Mouse (Mus musculus): ENCODE data around the gene Ackr3.

- TF ChIP-seq POLR2A (IDR thresholded peaks at IDR 0.05; ENCODE audit: insufficient read length, low read depth) (no peak), POLR2AphosphoS2 (IDR thresholded peaks at IDR 0.05; ENCODE audit: insufficient read length, low read depth) (no peak), MYOG (IDR thresholded peaks at IDR 0.05; ENCODE audit: control insufficient read depth in 1 of 3, insufficient read depth in 1 of 3, insufficient read length in 2 of 3, low read depth in 2 of 3) (no peak), TCF12 (IDR thresholded peaks at IDR 0.05; ENCODE audit: insufficient read depth, poor library complexity, severe bottlenecking) (no peak), USF1 (IDR thresholded peaks at IDR 0.05; ENCODE audit: low read depth) (no peak)
Measured at GRCm38 (mm10) chr1:90223006-90223405, 19.2 kb downstream of the Ackr3 start.

Data from myocyte (in vitro differentiated cells).